Mouse (Mus musculus): ENCODE data around the gene Rgs10.

- TF ChIP-seq RAD21 (IDR thresholded peaks at IDR 0.05; ENCODE audit: low read depth, low read length) (no peak), CTCF (conservative IDR thresholded peaks at IDR 0.05 in 1 of 2, IDR thresholded peaks at IDR 0.05 in 1 of 2; ENCODE audit: low read depth in 2 of 2, low read length in 2 of 2) (no peak), KAT2A (IDR thresholded peaks at IDR 0.05; ENCODE audit: insufficient replicate concordance, low read length) (no peak), SMC3 (IDR thresholded peaks at IDR 0.05; ENCODE audit: low read depth, low read length) (no peak), POLR2A (IDR thresholded peaks at IDR 0.05; ENCODE audit: low read depth, low read length) (no peak), BHLHE40 (IDR thresholded peaks at IDR 0.05; ENCODE audit: low read depth, low read length) (no peak), POLR2AphosphoS2 (IDR thresholded peaks at IDR 0.05; ENCODE audit: low read depth, low read length) (no peak), RCOR1 (conservative IDR thresholded peaks at IDR 0.05; ENCODE audit: low read depth, low read length) (no peak), ZKSCAN1 (IDR thresholded peaks at IDR 0.05; ENCODE audit: borderline replicate concordance, low read depth, low read length) (no peak), TCF12 (IDR thresholded peaks at IDR 0.05; ENCODE audit: low read depth, low read length) (no peak), USF2 (conservative IDR thresholded peaks at IDR 0.05; ENCODE audit: low read depth, low read length) (no peak), MAFK (IDR thresholded peaks at IDR 0.05; ENCODE audit: insufficient replicate concordance, low read length) (no peak), EP300 (IDR thresholded peaks at IDR 0.05; ENCODE audit: low read length) (no peak)
Measured at GRCm38 (mm10) chr7:128362916-128363315, 55.6 kb downstream of the Rgs10 start.

Data from CH12.LX (cell line).